Mouse (Mus musculus): ENCODE results near the gene Cstf1.

Cstf1 gene

GRCm38 (mm10) chr2:172378332-172378731 is 7.9 kb downstream of the Cstf1 start:
- DNase-seq, result peak; percentile 49 to 52

GRCm38 (mm10) chr2:172380513-172380912 is 10.0 kb downstream of the Cstf1 start:
- DNase-seq, result no peak

GRCm38 (mm10) chr2:172381341-172381740 is 10.9 kb downstream of the Cstf1 start:
- no peak for DNase-seq

- no peak for DNase-seq
Measured at GRCm38 (mm10) chr2:172381898-172382297, 11.4 kb downstream of the Cstf1 start.

GRCm38 (mm10) chr2:172384715-172385114 is 14.2 kb downstream of the Cstf1 start:
- DNase-seq, result no peak

- DNase-seq, result peak in 1 of 2 experiments; percentile 21
Measured at GRCm38 (mm10) chr2:172390341-172390740, 19.9 kb downstream of the Cstf1 start.

GRCm38 (mm10) chr2:172392041-172392521 is 21.6 kb downstream of the Cstf1 start:
- DNase-seq, result no peak

- DNase-seq, result peak in 1 of 2 experiments; percentile 18
Measured at GRCm38 (mm10) chr2:172393391-172394051, 23.0 kb downstream of the Cstf1 start, which contains the start of gene Cass4. TSS of gene Cass4 (plus strand) at chr2:172393794.

GRCm38 (mm10) chr2:172394052-172394392 is 23.5 kb downstream of the Cstf1 start:
- DNase-seq, result no peak

GRCm38 (mm10) chr2:172394671-172395070 is 24.2 kb downstream of the Cstf1 start:
- DNase-seq, result no peak

GRCm38 (mm10) chr2:172395961-172396360 is 25.5 kb downstream of the Cstf1 start:
- DNase-seq, result no peak

GRCm38 (mm10) chr2:172399901-172400300 is 29.4 kb downstream of the Cstf1 start:
- no peak for DNase-seq

- no peak for DNase-seq
Measured at GRCm38 (mm10) chr2:172401116-172401825, 30.8 kb downstream of the Cstf1 start.

GRCm38 (mm10) chr2:172404239-172404638 is 33.8 kb downstream of the Cstf1 start:
- no peak for DNase-seq

GRCm38 (mm10) chr2:172405011-172405410 is 34.5 kb downstream of the Cstf1 start:
- no peak for DNase-seq

GRCm38 (mm10) chr2:172406173-172406572 is 35.7 kb downstream of the Cstf1 start:
- no peak for DNase-seq

GRCm38 (mm10) chr2:172407499-172407898 is 37.0 kb downstream of the Cstf1 start:
- no peak for DNase-seq

- DNase-seq, result no peak
Measured at GRCm38 (mm10) chr2:172410686-172411085, 40.2 kb downstream of the Cstf1 start.

GRCm38 (mm10) chr2:172411091-172411490 is 40.6 kb downstream of the Cstf1 start:
- DNase-seq, result no peak

- DNase-seq, result peak; percentile 24 to 43
Measured at GRCm38 (mm10) chr2:172412454-172412853, 42.0 kb downstream of the Cstf1 start.

GRCm38 (mm10) chr2:172413273-172413672 is 42.8 kb downstream of the Cstf1 start:
- no peak for DNase-seq

GRCm38 (mm10) chr2:172413894-172414293 is 43.4 kb downstream of the Cstf1 start:
- DNase-seq, result no peak

- peak in 1 of 2 experiments; percentile 41 for DNase-seq
Measured at GRCm38 (mm10) chr2:172416218-172416617, 45.7 kb downstream of the Cstf1 start.

GRCm38 (mm10) chr2:172416876-172417275 is 46.4 kb downstream of the Cstf1 start:
- no peak for DNase-seq
